Mouse (Mus musculus) liver, embryonic 14.5 days (tissue): Measurements from ENCODE around the gene Nabp2.

Experiments used
- CTCF ChIP-seq: IDR thresholded peaks from 2 replicates; pipeline ENCODE4 v1.5.1; 2016; ENCODE audit warnings: antibody characterized with exemption, low read depth, control low read depth
- EP300 ChIP-seq: IDR thresholded peaks from 2 replicates; pipeline ENCODE4 v1.6.1; 2016; ENCODE audit warnings: antibody characterized with exemption, low read depth

DNA sequence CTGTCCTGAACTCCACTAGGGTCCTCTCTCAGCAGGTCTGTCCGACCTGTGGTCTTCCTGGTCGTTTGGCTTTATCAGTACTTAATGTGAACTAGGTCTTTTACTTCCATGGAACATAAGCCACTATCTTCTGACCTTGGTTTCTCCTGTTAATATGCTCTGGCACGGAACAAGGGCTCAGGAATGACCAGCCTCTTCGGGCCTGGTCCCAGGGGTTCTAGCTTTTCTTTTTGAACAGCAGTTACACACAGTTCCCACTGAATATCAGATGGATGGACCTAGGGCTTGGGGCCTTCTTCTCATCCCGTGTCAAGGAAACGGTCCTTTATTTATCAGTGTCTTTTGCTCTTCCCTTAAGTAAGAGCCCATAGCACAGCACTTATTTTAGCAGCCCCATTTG is 49.5 kb downstream of the Nabp2 start:
- TF ChIP-seq EP300, result no peak
- TF ChIP-seq CTCF, result no peak
